Mouse (Mus musculus) ES-E14 (cell line): ENCODE results near the gene Ankrd40.

Experiments used
- HCFC1 ChIP-seq: IDR thresholded peaks from 2 replicates; pipeline ENCODE4 v1.6.1; 2012; ENCODE audit warnings: low read length, inconsistent platforms, borderline replicate concordance; ENCODE audit not compliant: insufficient read depth
- MAFK ChIP-seq: IDR thresholded peaks from 2 replicates; pipeline ENCODE4 v1.6.1; 2014; ENCODE audit warnings: mild to moderate bottlenecking, low read depth, low read length, inconsistent platforms; ENCODE audit not compliant: insufficient read depth

GRCm38 (mm10) chr11:94340948-94341933 is 13.4 kb downstream of the Ankrd40 start:
- no peak for TF ChIP-seq MAFK
- no peak for TF ChIP-seq HCFC1
